Mouse (Mus musculus) regulatory T cell (primary cell): ENCODE data around the gene Gm20388.

Experiments
- in situ Hi-C: fragments of 300-600 bp; cut with MboI, MseI; formaldehyde crosslinking; loops from one replicate; pipeline ENCODE4 v1.15.1; 2025; ENCODE audit warnings: high pct_unique_total_duplicates

Gm20388 gene

GRCm38 (mm10) chr8:123211876-123212275 lies 3301.2 kb downstream of the Gm20388 start:
- in situ Hi-C loops = no loop called here

GRCm38 (mm10) chr8:123212321-123213117 lies 3301.9 kb downstream of the Gm20388 start, which contains the start of the genes Chmp1a and Spata33:
TSS of gene Chmp1a (minus strand) at chr8:123212763.
TSS of gene Spata33 (plus strand) at chr8:123212832.
- in situ Hi-C loops = no loop called here

- in situ Hi-C loops = no loop called here
Observed at GRCm38 (mm10) chr8:123213118-123213772, 3302.6 kb downstream of the Gm20388 start.

- in situ Hi-C loops = no loop called here
Observed at GRCm38 (mm10) chr8:123215430-123215829, 3304.8 kb downstream of the Gm20388 start.

- in situ Hi-C loops = no loop called here
Observed at GRCm38 (mm10) chr8:123220917-123221316, 3310.3 kb downstream of the Gm20388 start.

- in situ Hi-C loops = loop anchor here (25.0 kb wide), 1 partner anchor 1362 kb away; no protein-coding TSS in a partner anchor
Observed at GRCm38 (mm10) chr8:123224278-123225266, 3313.9 kb downstream of the Gm20388 start, which contains the start of gene Cdk10. TSS of gene Cdk10 (plus strand) at chr8:123224842.

- in situ Hi-C loops = loop anchor here (25.0 kb wide), 1 partner anchor 1366 kb away; no protein-coding TSS in a partner anchor
Observed at GRCm38 (mm10) chr8:123228416-123228815, 3317.8 kb downstream of the Gm20388 start.

- in situ Hi-C loops = loop anchor here (25.0 kb wide), 1 partner anchor 1368 kb away; no protein-coding TSS in a partner anchor
Observed at GRCm38 (mm10) chr8:123230326-123230725, 3319.7 kb downstream of the Gm20388 start.

GRCm38 (mm10) chr8:123231742-123232141 lies 3321.1 kb downstream of the Gm20388 start:
- in situ Hi-C loops = loop anchor here (25.0 kb wide), 1 partner anchor 1369 kb away; no protein-coding TSS in a partner anchor

- in situ Hi-C loops = loop anchor here (25.0 kb wide), 1 partner anchor 1370 kb away; no protein-coding TSS in a partner anchor
Observed at GRCm38 (mm10) chr8:123232553-123232952, 3321.9 kb downstream of the Gm20388 start.

GRCm38 (mm10) chr8:123233300-123233699 lies 3322.7 kb downstream of the Gm20388 start:
- in situ Hi-C loops = loop anchor here (25.0 kb wide), 1 partner anchor 1371 kb away; no protein-coding TSS in a partner anchor

GRCm38 (mm10) chr8:123233760-123234159 lies 3323.1 kb downstream of the Gm20388 start:
- in situ Hi-C loops = loop anchor here (25.0 kb wide), 1 partner anchor 1371 kb away; no protein-coding TSS in a partner anchor

- in situ Hi-C loops = loop anchor here (25.0 kb wide), 1 partner anchor 1373 kb away; no protein-coding TSS in a partner anchor
Observed at GRCm38 (mm10) chr8:123234918-123235519, 3324.4 kb downstream of the Gm20388 start.

- in situ Hi-C loops = loop anchor here (25.0 kb wide), 1 partner anchor 1374 kb away; no protein-coding TSS in a partner anchor
Observed at GRCm38 (mm10) chr8:123235520-123236497, 3325.2 kb downstream of the Gm20388 start, which contains the start of gene Spata2l. TSS of gene Spata2l (minus strand) at chr8:123236233.

- in situ Hi-C loops = loop anchor here (25.0 kb wide), 1 partner anchor 1377 kb away; no protein-coding TSS in a partner anchor
Observed at GRCm38 (mm10) chr8:123239398-123239797, 3328.8 kb downstream of the Gm20388 start.

GRCm38 (mm10) chr8:123242107-123242923 lies 3331.7 kb downstream of the Gm20388 start:
- in situ Hi-C loops = loop anchor here (25.0 kb wide), 1 partner anchor 1380 kb away; no protein-coding TSS in a partner anchor

- in situ Hi-C loops = loop anchor here (25.0 kb wide), 1 partner anchor 1381 kb away; no protein-coding TSS in a partner anchor
Observed at GRCm38 (mm10) chr8:123243053-123243452, 3332.4 kb downstream of the Gm20388 start.

GRCm38 (mm10) chr8:123244382-123244781 lies 3333.7 kb downstream of the Gm20388 start:
- in situ Hi-C loops = loop anchor here (25.0 kb wide), 1 partner anchor 1382 kb away; no protein-coding TSS in a partner anchor
